In the genomic region with DNA sequence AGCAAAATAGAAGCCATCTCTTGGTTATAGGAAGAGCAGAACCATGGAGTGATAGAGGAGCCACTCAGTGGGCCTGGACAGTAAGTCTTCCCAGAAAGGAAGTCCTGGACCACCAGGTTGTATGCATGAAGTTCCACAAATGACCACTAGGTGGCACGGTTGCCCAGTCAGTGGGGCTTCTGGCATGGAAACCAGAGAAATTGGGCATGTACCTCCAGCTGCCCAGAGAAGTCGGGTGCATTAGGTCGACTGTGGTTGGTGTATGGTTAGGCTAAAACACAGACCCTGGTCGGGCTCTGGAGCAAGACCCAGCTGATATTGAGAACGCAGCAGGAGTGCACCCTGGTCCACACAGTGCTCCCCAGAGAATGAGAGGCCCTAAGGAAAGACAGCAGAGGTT, we compare ENCODE assay signal across 9 mouse cellular contexts. TPM values are rescaled to one million over a fixed set of nuclear protein-coding genes. Genes with fewer than 3 reads are reported as not detected.
DNase-seq lines count a peak whose midpoint lies in the region; ATAC-seq lines count a peak whose summit lies in the region.
"Had no signal": no experiment of that assay in that cellular context is flagged by ENCODE, and none has a peak within 500 bp of the region (broad histone marks: within the 10 kb centered on the region; RNA-seq: fewer than 3 reads in every experiment).

No protein-coding gene starts in this region.

- H3K9ac ChIP-seq in hindbrain, embryonic 16.5 days (ENCODE audit: low read depth, low read length) = no peak overlapping the region

- peak; percentile 80 for ATAC-seq in hindbrain, embryonic 16.5 days

- no peaks in the 10 kb centered on the region for H3K27me3 ChIP-seq in hindbrain, embryonic 16.5 days (replicated peaks; ENCODE audit: control insufficient read depth, insufficient read depth, low read length)

- H3K4me3 ChIP-seq in hindbrain, embryonic 16.5 days (ENCODE audit: low read length) = no peak overlapping the region
- H3K4me3 ChIP-seq: megakaryocyte, embryonic 14.5 days had no signal

- peaks cover 4% of the 10 kb centered on the region for H3K4me1 ChIP-seq in hindbrain, embryonic 16.5 days (ENCODE audit: control insufficient read depth, insufficient read depth, low read depth, low read length)

- H3K9me3 ChIP-seq in hindbrain, embryonic 16.5 days (ENCODE audit: control insufficient read depth, low read length) = no peaks in the 10 kb centered on the region
- H3K9me3 ChIP-seq: megakaryocyte, embryonic 14.5 days had no signal

- no peak overlapping the region for H3K4me2 ChIP-seq in hindbrain, embryonic 16.5 days (ENCODE audit: low read length)

- DNase-seq in R1 (ENCODE audit: low read depth, low spot score) = peak; percentile 83
- DNase-seq in cerebellum, adult 9-10 months = peak; percentile 82
- peak; percentile 24 to 94 for DNase-seq in frontal cortex, adult 2 months (ENCODE audit: extremely low spot score in 1 of 2, low spot score in 1 of 2)
- DNase-seq in layer of hippocampus, postnatal 36 days = peak; percentile 78 to 84
- peak; percentile 77 to 90 for DNase-seq in lung, postnatal 4 days
- peak; percentile 72 for DNase-seq in retina, postnatal 7 days (ENCODE audit: low read depth, low spot score)
- DNase-seq in urinary bladder, adult 2 months (ENCODE audit: low spot score) = peak; percentile 50

- no peaks in the 10 kb centered on the region for H3K36me3 ChIP-seq in hindbrain, embryonic 16.5 days (ENCODE audit: control insufficient read depth, insufficient read depth, low read length)

- 7% methylated on average over 5 of the region's 5 CpGs for WGBS in hindbrain, embryonic 16.5 days

- no peak overlapping the region for H3K27ac ChIP-seq in hindbrain, embryonic 16.5 days (ENCODE audit: low read depth, low read length)

RNA-seq across cellular contexts. Expression of gene Rmi2, which starts 38.8 kb away (rescaled TPM):
- polyA plus RNA-seq in frontal cortex, adult 2 months (2012; rRNA removed) = 0.16 and 0.19 TPM in 2 replicates
- polyA plus RNA-seq in hindbrain, embryonic 16.5 days (2015; fragmentation: Nextera tagmentation; extraction: Ambion mirVana) = 0.70 and 0.74 TPM in 2 replicates
- under 1 TPM; 0.20 to 0.28 TPM for total RNA-seq in layer of hippocampus, postnatal 36 days (2021)
- polyA plus RNA-seq in urinary bladder, adult 2 months (2012; rRNA removed) = 0.31 and 0.66 TPM in 2 replicates
